Comparison of ENCODE assay signal across 8 mouse cellular contexts in the genomic region with DNA sequence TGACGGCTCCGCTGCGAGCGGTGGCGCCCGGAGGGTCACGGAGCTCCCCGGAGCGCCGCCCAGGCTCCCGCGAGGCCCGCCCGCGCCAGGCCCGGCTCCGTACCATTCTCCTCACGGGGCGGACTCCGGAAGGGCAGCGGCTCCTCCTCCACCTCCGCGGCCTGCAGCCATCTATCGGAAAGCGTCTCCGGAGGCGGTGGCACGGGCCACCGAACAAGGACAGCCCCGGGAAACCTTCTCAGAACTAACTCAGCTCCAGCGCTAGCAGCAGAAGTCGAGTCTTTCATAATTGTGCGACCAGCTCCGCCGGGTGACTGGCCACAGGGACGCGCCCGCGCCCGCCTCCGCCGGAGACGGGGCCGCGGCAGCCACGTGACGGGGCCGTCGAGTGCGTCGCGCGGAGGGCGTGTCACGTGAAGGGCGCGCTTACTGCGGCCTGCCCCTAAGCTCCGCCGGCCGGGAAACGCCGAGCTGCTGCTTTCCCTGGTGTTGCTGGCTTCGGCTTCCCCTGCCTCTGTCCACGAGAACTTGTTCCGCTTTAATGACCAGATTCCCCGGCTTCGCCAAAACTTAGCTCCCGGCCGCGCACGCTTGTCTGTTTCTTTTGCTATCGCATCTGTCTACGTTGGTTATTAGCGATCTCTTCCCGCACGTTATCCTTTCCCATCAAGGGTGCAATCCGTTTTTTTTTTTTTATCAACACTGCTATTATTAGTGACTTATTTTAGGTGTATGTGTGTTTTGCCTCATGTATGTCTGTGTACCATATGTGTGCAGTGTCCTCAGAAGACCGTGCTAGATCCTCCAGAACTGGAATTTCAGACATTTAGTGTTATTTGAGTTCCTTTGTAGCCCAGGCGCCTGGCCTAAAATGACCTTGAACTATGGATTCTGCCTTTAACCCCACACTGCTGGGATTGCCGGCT. TPM values are rescaled to one million over a fixed set of nuclear protein-coding genes. Genes with fewer than 3 reads are reported as not detected.
DNase-seq lines count a peak whose midpoint lies in the region; ATAC-seq and TF ChIP-seq lines count a peak whose summit lies in the region.

A gene (minus strand): TSS at position 360 of the 926 bp plus-strand sequence.

- peaks cover 29% of the 10 kb centered on the region for H3K4me1 ChIP-seq in erythroblast, embryonic 14.5 days (ENCODE audit: control insufficient read depth)
- H3K4me1 ChIP-seq in heart, embryonic 11.5 days (ENCODE audit: control insufficient read depth, insufficient read depth, low read length): peaks cover 6% of the 10 kb centered on the region; the same call in 1 of the 2 replicates
- H3K4me1 ChIP-seq in kidney, embryonic 16.5 days (ENCODE audit: insufficient read depth, low read length): peaks cover 15% of the 10 kb centered on the region
- H3K4me1 ChIP-seq in liver, adult 2 months (ENCODE audit: control insufficient read depth, insufficient read depth, low read length): peaks cover 13% of the 10 kb centered on the region

- peak; percentile 91 for TF ChIP-seq POLR2A in brain, embryonic 14.5 days (IDR thresholded peaks at IDR 0.05; ENCODE audit: borderline replicate concordance, extremely low read depth, insufficient read depth, insufficient read length, poor library complexity, severe bottlenecking)
- TF ChIP-seq POLR2A in liver, adult 2 months (IDR thresholded peaks at IDR 0.05; ENCODE audit: extremely low read depth, insufficient read depth, low read length): peak; percentile 60
- peak; percentile 96 for TF ChIP-seq POLR2A in myocyte (IDR thresholded peaks at IDR 0.05; ENCODE audit: insufficient read length, low read depth)

- peak within 1 kb of the TSS; percentile 86 for H3K9ac ChIP-seq in heart, embryonic 11.5 days (ENCODE audit: low read depth, low read length)
- peak within 1 kb of the TSS; percentile 94 for H3K9ac ChIP-seq in kidney, embryonic 16.5 days (replicated peaks; ENCODE audit: low read length)
- H3K9ac ChIP-seq in liver, adult 2 months (ENCODE audit: low read depth, low read length): peak within 1 kb of the TSS; percentile 92

- peaks cover 48% of the 10 kb centered on the region for H3K79me2 ChIP-seq in C2C12 (ENCODE audit: control insufficient read depth, insufficient read depth)
- peaks cover 3% of the 10 kb centered on the region; the same call in 1 of the 2 replicates for H3K79me2 ChIP-seq in liver, adult 2 months (ENCODE audit: control insufficient read depth, insufficient read depth, low read length)
- H3K79me2 ChIP-seq in myocyte (ENCODE audit: control insufficient read depth, insufficient read depth): peaks cover 44% of the 10 kb centered on the region

- no peaks in the 10 kb centered on the region for H3K9me3 ChIP-seq in erythroblast, embryonic 14.5 days (ENCODE audit: control insufficient read depth, low read length)
- H3K9me3 ChIP-seq in heart, embryonic 11.5 days (replicated peaks; ENCODE audit: control insufficient read depth, low read length): no peaks in the 10 kb centered on the region
- no peaks in the 10 kb centered on the region for H3K9me3 ChIP-seq in kidney, embryonic 16.5 days (ENCODE audit: low read length)

- peak within 1 kb of the TSS; percentile 70 for H3K4me2 ChIP-seq in heart, embryonic 11.5 days
- peak within 1 kb of the TSS; percentile 66 for H3K4me2 ChIP-seq in kidney, embryonic 16.5 days (replicated peaks; ENCODE audit: low read depth, low read length)
- peak within 1 kb of the TSS; percentile 93 for H3K4me2 ChIP-seq in myocyte (ENCODE audit: low read depth)

- peak within 1 kb of the TSS; percentile 98 for H3K27ac ChIP-seq in heart, embryonic 11.5 days (ENCODE audit: low read depth, low read length)
- peak within 1 kb of the TSS; percentile 99 for H3K27ac ChIP-seq in kidney, embryonic 16.5 days (ENCODE audit: low read length)
- H3K27ac ChIP-seq in liver, adult 2 months (replicated peaks; ENCODE audit: insufficient read depth, low read depth, low read length): peak within 1 kb of the TSS; percentile 97

- peaks cover 46% of the 10 kb centered on the region for H3K79me3 ChIP-seq in C2C12 (ENCODE audit: low read depth)

- peak; percentile 98 for DNase-seq in brain, embryonic 14.5 days (ENCODE audit: low read depth)
- DNase-seq in liver, adult 2 months (ENCODE audit: extremely low read depth, low read depth, low spot score): peak; percentile 81
- peak; percentile 92 for DNase-seq in splenic B cell, adult 2 months (ENCODE audit: low read depth, low spot score)

- ATAC-seq in heart, embryonic 11.5 days (replicated peaks; ENCODE audit: insufficient number of reproducible peaks, low FRiP score, low TSS enrichment): peak; percentile 91
- peak; percentile 98 for ATAC-seq in kidney, embryonic 16.5 days (ENCODE audit: low FRiP score, low TSS enrichment)

- H3K36me3 ChIP-seq in C2C12 (ENCODE audit: control insufficient read depth, insufficient read depth) (no peaks in the 10 kb centered on the region), myocyte (ENCODE audit: control insufficient read depth, insufficient read depth) (no peaks in the 10 kb centered on the region)
- H3K36me3 ChIP-seq in erythroblast, embryonic 14.5 days (ENCODE audit: control insufficient read depth): no peaks in the 10 kb centered on the region; the same call in 1 of the 2 replicates
- H3K36me3 ChIP-seq in heart, embryonic 11.5 days (ENCODE audit: control insufficient read depth, insufficient read depth, low read length): no peaks in the 10 kb centered on the region
- no peaks in the 10 kb centered on the region for H3K36me3 ChIP-seq in kidney, embryonic 16.5 days (ENCODE audit: insufficient read depth, low read length)
- H3K36me3 ChIP-seq in liver, adult 2 months (ENCODE audit: control insufficient read depth, insufficient read depth, low read length): no peaks in the 10 kb centered on the region
- H3K36me3 ChIP-seq in splenic B cell, adult 2 months (ENCODE audit: control insufficient read depth, insufficient read depth, low read length, poor library complexity, severe bottlenecking): no peaks in the 10 kb centered on the region

- H3ac ChIP-seq in C2C12 (ENCODE audit: control insufficient read depth, insufficient read length, low read depth) (peak within 1 kb of the TSS; percentile 98), myocyte (ENCODE audit: control insufficient read depth, insufficient read length) (peak within 1 kb of the TSS; percentile 53)

- TF ChIP-seq CTCF in C2C12 (IDR thresholded peaks at IDR 0.05; ENCODE audit: control insufficient read depth, insufficient read depth, insufficient read length): no peak
- no peak for TF ChIP-seq CTCF in brain, embryonic 14.5 days (IDR thresholded peaks at IDR 0.05; ENCODE audit: borderline replicate concordance, extremely low read depth, insufficient read depth, insufficient read length)
- TF ChIP-seq CTCF in liver, adult 2 months (IDR thresholded peaks at IDR 0.05; ENCODE audit: low read depth, low read length): no peak

- H3K27me3 ChIP-seq in C2C12 (ENCODE audit: control insufficient read depth, insufficient read depth, insufficient read length) (no peaks in the 10 kb centered on the region), myocyte (ENCODE audit: control insufficient read depth, insufficient read depth, insufficient read length) (no peaks in the 10 kb centered on the region)
- no peaks in the 10 kb centered on the region for H3K27me3 ChIP-seq in erythroblast, embryonic 14.5 days (ENCODE audit: control insufficient read depth)
- H3K27me3 ChIP-seq in heart, embryonic 11.5 days (ENCODE audit: control insufficient read depth, insufficient read depth, low read length): no peaks in the 10 kb centered on the region
- H3K27me3 ChIP-seq in kidney, embryonic 16.5 days (ENCODE audit: insufficient read depth, low read length): no peaks in the 10 kb centered on the region
- H3K27me3 ChIP-seq in liver, adult 2 months (ENCODE audit: control insufficient read depth, insufficient read depth, low read length): no peaks in the 10 kb centered on the region
- H3K27me3 ChIP-seq in splenic B cell, adult 2 months (ENCODE audit: control insufficient read depth, insufficient read depth, low read length, poor library complexity, severe bottlenecking): no peaks in the 10 kb centered on the region

- peak within 1 kb of the TSS; percentile 85 for H3K4me3 ChIP-seq in C2C12 (ENCODE audit: insufficient read depth, poor library complexity, severe bottlenecking)
- peak within 1 kb of the TSS; percentile 78 for H3K4me3 ChIP-seq in erythroblast, embryonic 14.5 days (replicated peaks)
- H3K4me3 ChIP-seq in heart, embryonic 11.5 days (ENCODE audit: low read depth, low read length): peak within 1 kb of the TSS; percentile 73
- peak within 1 kb of the TSS; percentile 82 for H3K4me3 ChIP-seq in kidney, embryonic 16.5 days (ENCODE audit: low read length)
- H3K4me3 ChIP-seq in liver, adult 2 months (ENCODE audit: insufficient read depth, low read depth, low read length): peak within 1 kb of the TSS; percentile 84
- peak within 1 kb of the TSS; percentile 99 for H3K4me3 ChIP-seq in myocyte

- under 1% methylated on average over 81 of the region's 81 CpGs for whole genome bisulfite sequencing in heart, embryonic 11.5 days (ENCODE audit: insufficient replicate concordance)
- WGBS in kidney, embryonic 16.5 days: under 1% methylated on average over 81 of the region's 81 CpGs
- WGBS in liver, adult 2 months: under 1% methylated on average over 81 of the region's 81 CpGs

TF ChIP-seq in C2C12, 6 proteins besides CTCF, POLR2A, EP300 and RAD21:
- TF ChIP-seq MAX (IDR thresholded peaks at IDR 0.05): peak; percentile 85
- no peak for TF ChIP-seq CEBPB (IDR thresholded peaks at IDR 0.05; ENCODE audit: low read depth)
- no peak for TF ChIP-seq MYOG (IDR thresholded peaks at IDR 0.05; ENCODE audit: control insufficient read depth, extremely low read depth, insufficient read length)
- peak; percentile 96 for TF ChIP-seq USF1 (IDR thresholded peaks at IDR 0.05; ENCODE audit: low read depth)
- TF ChIP-seq FOSL1 (IDR thresholded peaks at IDR 0.05; ENCODE audit: insufficient read depth, low read length, poor library complexity, severe bottlenecking): no peak

TF ChIP-seq in myocyte, 11 proteins besides CTCF, POLR2A, EP300 and RAD21 (continues in another document):
- peak; percentile 96 for TF ChIP-seq POLR2AphosphoS2 (IDR thresholded peaks at IDR 0.05; ENCODE audit: insufficient read length, low read depth)
- no peak for TF ChIP-seq REST (IDR thresholded peaks at IDR 0.05; ENCODE audit: insufficient read depth, insufficient read length)
- peak; percentile 54 for TF ChIP-seq SRF (IDR thresholded peaks at IDR 0.05; ENCODE audit: control insufficient read depth, insufficient read length, low read depth)
- peak in 1 of 3 experiments; percentile 40 for TF ChIP-seq MYOD1 (IDR thresholded peaks at IDR 0.05; ENCODE audit: control insufficient read depth in 1 of 3, insufficient read length in 2 of 3, low read depth in 2 of 3)
- no peak for TF ChIP-seq CEBPB (IDR thresholded peaks at IDR 0.05; ENCODE audit: insufficient read depth, poor library complexity, severe bottlenecking)

RNA-seq across cellular contexts. Expression of the gene that starts here (rescaled TPM):
- 6.1 TPM for polyA plus RNA-seq in C2C12 (2012; fragmentation: generic; extraction: Trizol)
- 34.5 and 39.4 TPM in 2 replicates for polyA plus RNA-seq in brain, embryonic 14.5 days (2012; rRNA removed)
- 0.11 and 0.33 TPM in 2 replicates for polyA plus RNA-seq in erythroblast, embryonic 14.5 days (2012)
- polyA plus RNA-seq in heart, embryonic 11.5 days (2014; fragmentation: Nextera tagmentation; extraction: Ambion mirVana): 39.4 and 49.9 TPM in 2 replicates
- polyA plus RNA-seq in kidney, embryonic 16.5 days (2015; fragmentation: Nextera tagmentation; extraction: Ambion mirVana): 44.6 and 50.1 TPM in 2 replicates
- total RNA-seq in liver, adult 2 months (2014; rRNA removed): 41.2 and 46.3 TPM in 2 replicates
- 3.3 and 3.6 TPM in 2 replicates for polyA plus RNA-seq in liver, adult 2 months (2012; rRNA removed)
- polyA plus RNA-seq in myocyte (2012; fragmentation: generic; extraction: Trizol): 5.9 TPM

Comparison
In these comparisons a context has a peak if more than half of its experiments do, and no peak if none do; other contexts are left out.
1. Peak in every context shown above with its lines: DNase-seq, ATAC-seq, H3K4me3 ChIP-seq and H3K27ac ChIP-seq.